Mouse (Mus musculus) embryonic facial prominence, embryonic 14.5 days (tissue): ENCODE data around the gene Eml1. TPM values are rescaled to one million over a fixed set of nuclear protein-coding genes. Genes with fewer than 3 reads are reported as not detected.
A peak's percentile ranks its signal among the peaks of the same experiment; 100 is the strongest.

ENCODE experiments used
- ATAC-seq: fragments of 200-750 bp; cut with Nextera tagmentation; 2 replicates; pipeline ENCODE4 v1.8.0; 2017; ENCODE audit warnings: low read depth, moderate number of reproducible peaks, moderate TSS enrichment
- DNase-seq: peaks from one replicate; pipeline ENCODE4 v3.0.0-alpha.2; 2015; ENCODE audit warnings: low spot score
- H3K27ac ChIP-seq: fragments of 300-500 bp; sonication (generic); replicated peaks from 2 replicates; pipeline ENCODE4 v1.5.1; 2014; ENCODE audit warnings: low read depth, mild to moderate bottlenecking, low read length, moderate library complexity
- H3K27me3 ChIP-seq: fragments of 300-500 bp; sonication (generic); replicated peaks from 2 replicates; pipeline ENCODE4 v1.6.1; 2014; ENCODE audit warnings: low read length; ENCODE audit not compliant: control insufficient read depth, insufficient read depth
- H3K36me3 ChIP-seq: fragments of 300-500 bp; sonication (generic); 2 replicates; pipeline ENCODE4 v1.6.1; 2014; ENCODE audit warnings: low read length, mixed read lengths; ENCODE audit not compliant: control insufficient read depth, insufficient read depth
- H3K4me1 ChIP-seq: fragments of 300-500 bp; sonication (generic); 2 replicates; pipeline ENCODE4 v1.6.1; 2014; ENCODE audit warnings: antibody characterized with exemption, low read length; ENCODE audit not compliant: control insufficient read depth, insufficient read depth
- H3K4me2 ChIP-seq: fragments of 300-500 bp; sonication (generic); 2 replicates; pipeline ENCODE4 v1.6.1; 2014; ENCODE audit warnings: low read depth, mild to moderate bottlenecking, low read length, moderate library complexity, mixed read lengths
- H3K4me3 ChIP-seq: fragments of 300-500 bp; sonication (generic); 2 replicates; pipeline ENCODE4 v1.5.1; 2014; ENCODE audit warnings: low read depth, mild to moderate bottlenecking, low read length
- H3K9ac ChIP-seq: fragments of 300-500 bp; sonication (generic); 2 replicates; pipeline ENCODE4 v1.6.1; 2014; ENCODE audit warnings: low read depth, mild to moderate bottlenecking, low read length, moderate library complexity, mixed read lengths
- H3K9me3 ChIP-seq: fragments of 300-500 bp; sonication (generic); 2 replicates; pipeline ENCODE4 v1.6.1; 2016; ENCODE audit warnings: low read length; ENCODE audit not compliant: control insufficient read depth
- WGBS: fragments of 180-500 bp; shearing (Covaris S2); extraction: QIAGEN DNeasy Blood & Tissue Kit; methylation state at CpG from one replicate; pipeline ENCODE4 v1.1.7; 2014; 5-methylcytosine and 5-hydroxymethylcytosine counted together
- polyA plus RNA-seq: library from polyadenylated mRNA; unstranded; fragments of >200 nt; fragmentation: Nextera tagmentation; extraction: Ambion mirVana; gene quantifications from 2 replicates; pipeline ENCODE4 v1.2.1, GENCODE M21; 2014

Eml1 gene
- polyA plus RNA-seq, 1 experiment from 2014 or later, result 62.8 TPM

GRCm38 (mm10) chr12:108435444-108436015 lies 64.8 kb downstream of the Eml1 start:
- WGBS, result 55% methylated on average over 12 of the region's 12 CpGs
- ATAC-seq, result no peak
- H3K4me2 ChIP-seq, result no peak overlapping the region
- DNase-seq, result no peak
- no peaks in the 10 kb centered on the region for H3K36me3 ChIP-seq
- H3K9ac ChIP-seq, result no peak overlapping the region
- H3K27ac ChIP-seq, result peak overlapping the region; percentile 86; the same call in 1 of the 2 replicates
- H3K27me3 ChIP-seq, result no peaks in the 10 kb centered on the region
- H3K9me3 ChIP-seq, result no peaks in the 10 kb centered on the region
- H3K4me1 ChIP-seq, result peaks cover 38% of the 10 kb centered on the region
- no peak overlapping the region for H3K4me3 ChIP-seq

DNA sequence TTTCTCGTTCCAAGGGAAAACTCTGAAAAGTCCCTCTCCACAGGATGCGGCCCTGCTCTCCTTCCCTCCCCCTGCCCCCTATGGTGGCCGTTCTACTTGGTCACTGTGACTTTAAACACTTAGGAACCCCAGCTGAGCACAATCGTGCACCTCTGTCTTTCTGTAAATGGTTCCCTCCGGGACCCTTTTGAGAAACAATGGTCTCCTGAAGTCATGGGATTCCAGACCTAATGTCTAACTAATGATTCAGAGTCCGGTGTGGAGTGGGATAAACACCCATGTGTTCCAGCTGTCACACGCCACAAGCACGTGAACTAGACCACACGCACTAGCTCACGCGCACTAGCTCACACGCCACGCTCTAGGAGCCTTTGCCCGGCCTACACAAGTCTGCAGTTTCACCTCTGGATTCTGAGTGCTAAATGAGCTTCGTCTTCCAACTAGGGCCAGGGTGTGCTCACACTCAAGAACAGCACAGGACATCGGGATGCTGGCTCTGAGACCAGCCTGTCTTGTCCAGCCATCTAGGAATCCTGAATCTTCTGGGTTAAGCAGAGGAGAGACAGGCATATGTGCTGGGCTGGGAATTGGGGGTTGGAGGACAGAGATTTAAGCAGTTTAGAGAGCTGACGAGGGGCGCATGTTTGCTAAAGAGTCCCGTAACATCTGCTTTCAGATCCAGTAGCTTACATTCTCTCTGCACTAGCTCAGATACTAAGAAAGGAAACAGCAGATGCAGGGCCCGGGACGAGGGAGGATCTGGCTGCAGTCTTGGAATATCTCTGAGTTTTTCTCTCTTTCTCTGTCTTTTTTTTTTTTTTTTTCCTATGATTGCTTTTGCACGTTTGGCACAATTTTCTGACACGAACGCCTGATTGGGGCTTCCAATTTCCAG lies 65.5 kb downstream of the Eml1 start:
- peaks cover 38% of the 10 kb centered on the region for H3K4me1 ChIP-seq

GRCm38 (mm10) chr12:108437446-108437845 lies 66.7 kb downstream of the Eml1 start:
- WGBS, result 87% methylated on average over 13 of the region's 13 CpGs
- Histone ChIP-seq H3K36me3 (no peaks in the 10 kb centered on the region), H3K9ac (no peak overlapping the region), H3K4me3 (no peak overlapping the region), H3K9me3 (no peaks in the 10 kb centered on the region), H3K4me1 (peaks cover 38% of the 10 kb centered on the region), H3K4me2 (no peak overlapping the region), H3K27me3 (no peaks in the 10 kb centered on the region), H3K27ac (peak overlapping the region; percentile 86)
- no peak for ATAC-seq
- no peak for DNase-seq

More for the DNA sequence above, 65.5 kb downstream of the Eml1 start:
- Histone ChIP-seq H3K4me3 (no peak overlapping the region), H3K4me2 (0 out of 2 replicates have a peak overlapping the region, but pooled peaks have one; percentile 20), H3K27ac (peak overlapping the region; percentile 86), H3K36me3 (no peaks in the 10 kb centered on the region), H3K27me3 (no peaks in the 10 kb centered on the region), H3K9me3 (no peaks in the 10 kb centered on the region), H3K9ac (0 out of 2 replicates have a peak overlapping the region, but pooled peaks have one; percentile 16)
- DNase-seq (peak; percentile 88), ATAC-seq (peak; percentile 62; the same call in 1 of the 2 replicates)
- WGBS, result 51% methylated on average over 24 of the region's 24 CpGs

- DNase-seq (peak; percentile 82), ATAC-seq (peak; percentile 81)
- Histone ChIP-seq H3K27me3 (no peaks in the 10 kb centered on the region), H3K9me3 (no peaks in the 10 kb centered on the region), H3K27ac (peak overlapping the region; percentile 59), H3K4me3 (no peak overlapping the region), H3K4me2 (no peak overlapping the region), H3K4me1 (peaks cover 9% of the 10 kb centered on the region; the same call in 1 of the 2 replicates), H3K36me3 (no peaks in the 10 kb centered on the region), H3K9ac (no peak overlapping the region)
- WGBS, result 8% methylated on average over 10 of the region's 10 CpGs
Observed at GRCm38 (mm10) chr12:108443271-108443670, 72.5 kb downstream of the Eml1 start.

DNA sequence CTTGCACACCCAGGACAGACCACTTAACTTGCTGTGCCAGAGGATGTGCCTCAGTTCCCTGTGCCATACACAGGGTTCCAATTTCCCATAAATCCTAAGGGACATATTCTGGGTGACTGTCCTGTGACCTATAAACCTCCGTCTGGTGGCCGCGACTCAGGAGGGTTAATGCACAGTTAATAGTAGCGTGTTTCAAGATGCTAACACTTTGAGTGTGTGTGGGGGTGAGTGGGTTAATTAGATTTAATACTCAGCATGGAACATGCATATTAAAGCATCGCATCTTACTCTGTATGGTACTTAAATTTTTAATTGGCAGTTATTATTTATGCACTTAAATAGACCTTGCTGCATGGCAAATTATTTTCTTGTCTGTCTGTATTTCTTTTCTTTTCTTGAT lies 73.0 kb downstream of the Eml1 start:
- no peak for ATAC-seq
- Histone ChIP-seq H3K27ac (no peak overlapping the region), H3K4me2 (no peak overlapping the region), H3K9me3 (no peaks in the 10 kb centered on the region), H3K27me3 (no peaks in the 10 kb centered on the region), H3K9ac (no peak overlapping the region), H3K36me3 (no peaks in the 10 kb centered on the region), H3K4me3 (no peak overlapping the region), H3K4me1 (peaks cover 8% of the 10 kb centered on the region; the same call in 1 of the 2 replicates)
- 66% methylated on average over 5 of the region's 5 CpGs for WGBS
- DNase-seq, result no peak

GRCm38 (mm10) chr12:108444166-108445115 lies 73.7 kb downstream of the Eml1 start:
- peaks cover 8% of the 10 kb centered on the region; the same call in 1 of the 2 replicates for H3K4me1 ChIP-seq
- no peaks in the 10 kb centered on the region for H3K27me3 ChIP-seq
- no peaks in the 10 kb centered on the region for H3K36me3 ChIP-seq
- DNase-seq (no peak), ATAC-seq (peak; percentile 47; the same call in 1 of the 2 replicates)
- H3K27ac ChIP-seq, result no peak overlapping the region
- no peak overlapping the region for H3K9ac ChIP-seq
- H3K4me3 ChIP-seq, result no peak overlapping the region
- WGBS, result 81% methylated on average over 11 of the region's 11 CpGs
- H3K9me3 ChIP-seq, result no peaks in the 10 kb centered on the region
- H3K4me2 ChIP-seq, result no peak overlapping the region

DNA sequence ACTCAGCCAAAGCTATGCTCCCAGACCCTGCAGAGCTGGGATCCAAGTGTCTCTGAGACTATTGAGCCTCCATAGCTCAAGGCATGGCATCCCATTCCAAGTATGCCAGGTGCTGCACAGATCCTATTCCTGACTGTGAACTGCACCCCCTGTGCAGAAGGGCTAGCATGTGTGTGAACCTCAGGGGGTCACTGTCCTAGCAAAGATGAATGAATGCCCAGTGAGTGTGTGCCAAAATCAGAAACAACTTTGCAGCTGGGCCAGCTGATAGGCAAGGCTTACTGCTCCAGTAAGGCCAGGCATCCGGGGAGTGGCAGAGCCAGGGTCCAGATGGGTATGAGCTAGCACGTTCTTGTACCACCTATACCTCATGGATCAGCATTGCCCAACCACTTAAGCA lies 76.0 kb downstream of the Eml1 start:
- H3K36me3 ChIP-seq, result no peaks in the 10 kb centered on the region
- no peak overlapping the region for H3K4me3 ChIP-seq
- no peaks in the 10 kb centered on the region for H3K9me3 ChIP-seq
- no peak for DNase-seq
- no peak overlapping the region for H3K27ac ChIP-seq
- no peak overlapping the region for H3K9ac ChIP-seq
- peaks cover 8% of the 10 kb centered on the region; the same call in 1 of the 2 replicates for H3K4me1 ChIP-seq
- no peaks in the 10 kb centered on the region for H3K27me3 ChIP-seq
- H3K4me2 ChIP-seq, result no peak overlapping the region
- WGBS, result 84% methylated on average over 2 of the region's 2 CpGs
- no peak for ATAC-seq

GRCm38 (mm10) chr12:108448396-108448795 lies 77.6 kb downstream of the Eml1 start:
- Histone ChIP-seq H3K9me3 (no peaks in the 10 kb centered on the region), H3K36me3 (no peaks in the 10 kb centered on the region), H3K9ac (no peak overlapping the region), H3K4me1 (peaks cover 6% of the 10 kb centered on the region; the same call in 1 of the 2 replicates), H3K27ac (no peak overlapping the region), H3K27me3 (no peaks in the 10 kb centered on the region), H3K4me3 (no peak overlapping the region), H3K4me2 (no peak overlapping the region)
- ATAC-seq, result no peak
- DNase-seq, result no peak
- WGBS, result 88% methylated on average over 7 of the region's 7 CpGs
